Mouse (Mus musculus) forebrain, postnatal 0 days (tissue): Measurements from ENCODE around the gene Tnfaip8l2. TPM values are rescaled to one million over a fixed set of nuclear protein-coding genes. Genes with fewer than 3 reads are reported as not detected.
"Not testable (repeated sequence)": the region's sequence is repeated elsewhere in the genome, so short reads cannot be mapped to it uniquely, and the experiment has no call there.

ENCODE experiments used
- ATAC-seq: fragments of 200-750 bp; cut with Nextera tagmentation; 2 replicates; pipeline ENCODE4 v1.8.0; 2017; ENCODE audit warnings: mild to moderate bottlenecking, moderate library complexity
- DNase-seq: peaks from one replicate; pipeline ENCODE4 v3.0.0-alpha.2; 2015
- H3K27ac ChIP-seq: fragments of 300-500 bp; sonication (generic); 2 replicates; pipeline ENCODE4 v1.5.1; 2014; ENCODE audit warnings: low read depth, mild to moderate bottlenecking, antibody characterized with exemption, low read length, moderate library complexity, mixed read lengths
- H3K27me3 ChIP-seq: fragments of 300-500 bp; sonication (generic); 2 replicates; pipeline ENCODE4 v1.6.1; 2014; ENCODE audit warnings: mild to moderate bottlenecking, low read length, mixed read lengths; ENCODE audit not compliant: insufficient read depth
- H3K36me3 ChIP-seq: fragments of 300-500 bp; sonication (generic); 2 replicates; pipeline ENCODE4 v1.6.1; 2014; ENCODE audit warnings: mild to moderate bottlenecking, moderate library complexity; ENCODE audit not compliant: insufficient read depth
- H3K4me1 ChIP-seq: fragments of 300-500 bp; sonication (generic); 2 replicates; pipeline ENCODE4 v1.6.1; 2014; ENCODE audit warnings: antibody characterized with exemption; ENCODE audit not compliant: insufficient read depth
- H3K4me2 ChIP-seq: fragments of 300-500 bp; sonication (generic); 2 replicates; pipeline ENCODE4 v1.6.1; 2014; ENCODE audit warnings: low read depth, mild to moderate bottlenecking, moderate library complexity
- H3K4me3 ChIP-seq: fragments of 300-500 bp; sonication (generic); 2 replicates; pipeline ENCODE4 v1.5.1; 2014; ENCODE audit warnings: low read depth, low read length, mixed read lengths
- H3K9ac ChIP-seq: fragments of 300-500 bp; sonication (generic); 2 replicates; pipeline ENCODE4 v1.6.1; 2014; ENCODE audit warnings: mild to moderate bottlenecking
- H3K9me3 ChIP-seq: fragments of 300-500 bp; sonication (generic); 2 replicates; pipeline ENCODE4 v1.6.1; 2016; ENCODE audit warnings: low read length
- CTCF ChIP-seq: sonication (generic); IDR thresholded peaks from 2 replicates; pipeline ENCODE4 v1.5.1; 2016; ENCODE audit warnings: antibody characterized with exemption, control low read depth, low read depth
- WGBS: fragments of 180-500 bp; shearing (Covaris S2); extraction: QIAGEN DNeasy Blood & Tissue Kit; methylation state at CpG from one replicate; pipeline ENCODE4 v1.1.7; 2014; 5-methylcytosine and 5-hydroxymethylcytosine counted together
- polyA plus RNA-seq: library from polyadenylated mRNA; unstranded; fragments of >200 nt; fragmentation: Nextera tagmentation; extraction: Ambion mirVana; gene quantifications from 2 replicates; pipeline ENCODE4 v1.2.1, GENCODE M21; 2015
- total RNA-seq: library from RNA; depleted of rRNA; stranded (reverse); fragments of >200 nt; gene quantifications from 2 replicates; pipeline ENCODE4 v1.2.3, GENCODE M21; 2014

The Tnfaip8l2 gene
- total and polyA plus RNA-seq, 2 experiments from 2014 or later = 1.3 to 3.3 TPM

DNA sequence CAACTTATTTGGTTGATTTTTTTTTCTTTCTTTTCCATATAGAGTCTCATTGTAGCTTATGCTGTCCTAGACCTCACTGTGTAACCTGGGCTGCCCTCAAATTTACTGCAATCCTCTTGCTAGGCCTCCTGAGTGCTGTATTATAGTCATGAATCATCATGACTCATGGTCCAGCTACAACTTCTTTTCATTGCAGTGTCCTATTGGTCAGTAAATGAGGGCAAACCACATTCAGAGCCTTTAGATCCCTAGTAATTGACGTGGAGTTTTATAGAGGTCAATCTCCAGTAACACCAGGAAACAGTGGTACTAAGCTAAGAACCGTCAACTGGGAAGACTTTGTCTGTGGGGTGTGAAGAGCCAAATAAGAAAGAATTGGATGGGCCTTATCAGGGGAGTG, 24.4 kb downstream of the Tnfaip8l2 start:
- TF ChIP-seq CTCF = no peak

DNA sequence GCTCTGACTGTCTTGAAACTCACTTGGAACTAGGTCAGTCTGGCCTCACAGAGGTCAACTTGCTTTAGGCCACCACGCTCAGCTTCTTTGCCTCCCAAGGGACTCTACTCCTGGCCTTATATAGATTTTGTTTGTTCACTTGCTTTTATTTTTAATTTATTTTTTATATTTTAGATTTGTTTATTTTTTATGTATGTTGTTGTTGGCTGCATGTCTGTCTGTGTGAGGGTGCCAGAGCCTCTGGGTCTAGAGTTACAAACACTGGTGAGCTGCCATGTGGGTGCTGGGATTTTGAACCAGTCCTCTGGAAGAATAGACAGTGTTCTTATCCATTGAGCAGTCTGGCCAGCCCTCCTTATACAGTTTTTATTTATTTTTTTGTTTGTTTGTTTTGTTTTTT, 29.4 kb downstream of the Tnfaip8l2 start:
- H3K27me3 ChIP-seq = no peaks in the 10 kb centered on the region
- ATAC-seq (no peak), DNase-seq (no peak)
- no peaks in the 10 kb centered on the region for H3K9me3 ChIP-seq
- no peak for TF ChIP-seq CTCF
- peaks cover 11% of the 10 kb centered on the region for H3K4me1 ChIP-seq
- H3K9ac ChIP-seq = no peak overlapping the region
- H3K4me3 ChIP-seq = no peak overlapping the region
- no peak overlapping the region for H3K27ac ChIP-seq
- H3K4me2 ChIP-seq = no peak overlapping the region
- 100% methylated on average over 1 of the region's 1 CpGs for WGBS
- peaks cover 15% of the 10 kb centered on the region; the same call in 1 of the 2 replicates for H3K36me3 ChIP-seq

More for the DNA sequence above, 24.4 kb downstream of the Tnfaip8l2 start:
- H3K36me3 ChIP-seq = peaks cover 61% of the 10 kb centered on the region
- no peak for DNase-seq
- H3K9ac ChIP-seq = no peak overlapping the region
- 94% methylated on average over 2 of the region's 2 CpGs for WGBS
- H3K4me1 ChIP-seq = 0 out of 2 replicates have a peak, but pooled peaks cover under 1% of the 10 kb centered on the region
- H3K9me3 ChIP-seq = no peaks in the 10 kb centered on the region
- no peak overlapping the region for H3K4me2 ChIP-seq
- no peaks in the 10 kb centered on the region for H3K27me3 ChIP-seq
- ATAC-seq = no peak
- H3K27ac ChIP-seq = no peak overlapping the region
- no peak overlapping the region for H3K4me3 ChIP-seq

GRCm38 (mm10) chr3:95110911-95111726, 31.0 kb downstream of the Tnfaip8l2 start, which contains the start of gene Vps72:
Gene Vps72, plus strand, starts transcription at chr3:95111022.
- Histone ChIP-seq H3K4me2 (peak within 1 kb of the TSS; percentile 52), H3K4me1 (peaks cover 11% of the 10 kb centered on the region), H3K36me3 (0 out of 2 replicates have a peak, but pooled peaks cover 6% of the 10 kb centered on the region), H3K4me3 (peak within 1 kb of the TSS; percentile 88), H3K27me3 (no peaks in the 10 kb centered on the region), H3K9ac (peak within 1 kb of the TSS; percentile 84), H3K9me3 (no peaks in the 10 kb centered on the region), H3K27ac (peak within 1 kb of the TSS; percentile 92)
- under 1% methylated on average over 54 of the region's 54 CpGs for WGBS
- no peak for TF ChIP-seq CTCF
- peak; percentile 92 for DNase-seq
- ATAC-seq = peak; percentile 79

GRCm38 (mm10) chr3:95107898-95108297, 34.3 kb downstream of the Tnfaip8l2 start:
- no peak overlapping the region for H3K27ac ChIP-seq
- TF ChIP-seq CTCF = peak; percentile 33; the same call in 1 of the 2 replicates
- no peaks in the 10 kb centered on the region for H3K9me3 ChIP-seq
- no peak for DNase-seq
- ATAC-seq = no peak
- H3K27me3 ChIP-seq = no peaks in the 10 kb centered on the region
- peaks cover 20% of the 10 kb centered on the region for H3K4me1 ChIP-seq
- H3K36me3 ChIP-seq = no peaks in the 10 kb centered on the region
- no peak overlapping the region for H3K4me2 ChIP-seq
- H3K9ac ChIP-seq = no peak overlapping the region
- 67% methylated on average over 2 of the region's 2 CpGs for WGBS
- no peak overlapping the region for H3K4me3 ChIP-seq

DNA sequence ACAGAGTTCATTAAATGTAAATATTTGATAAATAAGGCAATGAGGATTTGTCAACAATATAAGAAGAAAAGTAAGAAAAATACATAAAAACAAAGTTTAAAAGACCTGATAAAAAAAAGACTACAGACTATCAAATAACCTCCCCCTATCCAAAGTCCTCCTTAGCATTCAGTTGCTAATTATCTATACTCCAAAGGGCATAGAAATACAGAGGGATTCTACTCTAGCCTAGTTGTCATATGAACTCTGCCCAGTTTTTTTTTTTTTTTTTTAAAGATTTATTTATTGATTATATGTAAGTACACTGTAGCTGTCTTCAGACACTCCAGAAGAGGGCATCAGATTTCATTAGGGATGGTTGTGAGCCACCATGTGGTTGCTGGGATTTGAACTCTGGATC, 34.9 kb downstream of the Tnfaip8l2 start:
- Histone ChIP-seq H3K27ac (peak overlapping the region; percentile 54; the same call in 1 of the 2 replicates), H3K4me2 (peak overlapping the region; percentile 82), H3K9ac (peak overlapping the region; percentile 51; the same call in 1 of the 2 replicates), H3K4me3 (peak overlapping the region; percentile 98), H3K4me1 (peaks cover 14% of the 10 kb centered on the region)
- not testable (repeated sequence) for DNase-seq, H3K36me3 ChIP-seq, ATAC-seq, H3K9me3 ChIP-seq, H3K27me3 ChIP-seq

GRCm38 (mm10) chr3:95106338-95107117, 35.6 kb downstream of the Tnfaip8l2 start, which contains the start of gene Pip5k1a:
Gene Pip5k1a, minus strand, starts transcription at chr3:95106930.
- Histone ChIP-seq H3K4me3 (peak within 1 kb of the TSS; percentile 98), H3K27me3 (no peaks in the 10 kb centered on the region), H3K36me3 (no peaks in the 10 kb centered on the region), H3K9ac (peak within 1 kb of the TSS; percentile 90), H3K27ac (peak within 1 kb of the TSS; percentile 92), H3K9me3 (no peaks in the 10 kb centered on the region), H3K4me1 (peaks cover 9% of the 10 kb centered on the region), H3K4me2 (peak within 1 kb of the TSS; percentile 82)
- DNase-seq (peak; percentile 98), ATAC-seq (peak; percentile 92)
- 1% methylated on average over 51 of the region's 51 CpGs for WGBS
- TF ChIP-seq CTCF = peak; percentile 52
